Mouse (Mus musculus): ENCODE measurements around the gene Zfp553. TPM values are rescaled to one million over a fixed set of nuclear protein-coding genes. Genes with fewer than 3 reads are reported as not detected.
A peak's percentile ranks its signal among the peaks of the same experiment; 100 is the strongest.

Zfp553 gene
- polyA plus RNA-seq, 1 experiment from 2014 or later = 23.6 TPM

- no peak overlapping the region for H3K4me2 ChIP-seq (ENCODE audit: low read depth, low read length)
- 0 out of 2 replicates have a peak, but pooled peaks cover 5% of the 10 kb centered on the region for H3K4me1 ChIP-seq (ENCODE audit: control insufficient read depth, insufficient read depth, low read length)
- H3K9me3 ChIP-seq (ENCODE audit: control insufficient read depth, low read length) = no peaks in the 10 kb centered on the region
- no peaks in the 10 kb centered on the region for H3K36me3 ChIP-seq (ENCODE audit: control insufficient read depth, insufficient read depth, low read length)
- 84% methylated on average over 6 of the region's 6 CpGs for WGBS
- H3K9ac ChIP-seq (ENCODE audit: low read depth, low read length) = no peak overlapping the region
- H3K27me3 ChIP-seq (replicated peaks; ENCODE audit: control insufficient read depth, insufficient read depth, low read length) = no peaks in the 10 kb centered on the region
- H3K27ac ChIP-seq (ENCODE audit: low read length) = no peak overlapping the region
- no peak for ATAC-seq
- no peak overlapping the region for H3K4me3 ChIP-seq (ENCODE audit: low read length)
These were observed 15.4 kb upstream of the Zfp553 start for GRCm38 (mm10) chr7:127217475-127217874.

GRCm38 (mm10) chr7:127217901-127218642 is 14.8 kb upstream of the Zfp553 start:
- no peak overlapping the region for H3K27ac ChIP-seq (ENCODE audit: low read length)
- no peaks in the 10 kb centered on the region for H3K36me3 ChIP-seq (ENCODE audit: control insufficient read depth, insufficient read depth, low read length)
- no peak overlapping the region for H3K4me2 ChIP-seq (ENCODE audit: low read depth, low read length)
- H3K4me3 ChIP-seq (ENCODE audit: low read length) = no peak overlapping the region
- H3K9ac ChIP-seq (ENCODE audit: low read depth, low read length) = no peak overlapping the region
- H3K4me1 ChIP-seq (ENCODE audit: control insufficient read depth, insufficient read depth, low read length) = 0 out of 2 replicates have a peak, but pooled peaks cover 5% of the 10 kb centered on the region
- no peak for ATAC-seq
- no peaks in the 10 kb centered on the region for H3K27me3 ChIP-seq (replicated peaks; ENCODE audit: control insufficient read depth, insufficient read depth, low read length)
- H3K9me3 ChIP-seq (ENCODE audit: control insufficient read depth, low read length) = no peaks in the 10 kb centered on the region
- 73% methylated on average over 10 of the region's 10 CpGs for WGBS

- WGBS = 83% methylated on average over 4 of the region's 4 CpGs
- H3K36me3 ChIP-seq (ENCODE audit: control insufficient read depth, insufficient read depth, low read length) = no peaks in the 10 kb centered on the region
- H3K4me3 ChIP-seq (ENCODE audit: low read length) = no peak overlapping the region
- ATAC-seq = no peak
- no peak overlapping the region for H3K9ac ChIP-seq (ENCODE audit: low read depth, low read length)
- H3K27me3 ChIP-seq (replicated peaks; ENCODE audit: control insufficient read depth, insufficient read depth, low read length) = no peaks in the 10 kb centered on the region
- H3K4me1 ChIP-seq (ENCODE audit: control insufficient read depth, insufficient read depth, low read length) = 0 out of 2 replicates have a peak, but pooled peaks cover 5% of the 10 kb centered on the region
- no peak overlapping the region for H3K4me2 ChIP-seq (ENCODE audit: low read depth, low read length)
- no peaks in the 10 kb centered on the region for H3K9me3 ChIP-seq (ENCODE audit: control insufficient read depth, low read length)
- H3K27ac ChIP-seq (ENCODE audit: low read length) = no peak overlapping the region
These were observed 14.2 kb upstream of the Zfp553 start for GRCm38 (mm10) chr7:127218670-127219069.

GRCm38 (mm10) chr7:127220440-127220839 is 12.4 kb upstream of the Zfp553 start:
- no peaks in the 10 kb centered on the region for H3K9me3 ChIP-seq (ENCODE audit: control insufficient read depth, low read length)
- no peak overlapping the region for H3K4me2 ChIP-seq (ENCODE audit: low read depth, low read length)
- ATAC-seq = no peak
- no peaks in the 10 kb centered on the region for H3K36me3 ChIP-seq (ENCODE audit: control insufficient read depth, insufficient read depth, low read length)
- no peak overlapping the region for H3K9ac ChIP-seq (ENCODE audit: low read depth, low read length)
- WGBS = 76% methylated on average over 6 of the region's 6 CpGs
- no peaks in the 10 kb centered on the region for H3K27me3 ChIP-seq (replicated peaks; ENCODE audit: control insufficient read depth, insufficient read depth, low read length)
- no peaks in the 10 kb centered on the region for H3K4me1 ChIP-seq (ENCODE audit: control insufficient read depth, insufficient read depth, low read length)
- no peak overlapping the region for H3K4me3 ChIP-seq (ENCODE audit: low read length)
- H3K27ac ChIP-seq (ENCODE audit: low read length) = no peak overlapping the region

- Histone ChIP-seq H3K4me3 (ENCODE audit: low read length) (no peak overlapping the region), H3K9ac (ENCODE audit: low read depth, low read length) (no peak overlapping the region), H3K4me2 (ENCODE audit: low read depth, low read length) (no peak overlapping the region), H3K36me3 (ENCODE audit: control insufficient read depth, insufficient read depth, low read length) (no peaks in the 10 kb centered on the region), H3K27ac (ENCODE audit: low read length) (no peak overlapping the region), H3K9me3 (ENCODE audit: control insufficient read depth, low read length) (no peaks in the 10 kb centered on the region), H3K27me3 (replicated peaks; ENCODE audit: control insufficient read depth, insufficient read depth, low read length) (no peaks in the 10 kb centered on the region), H3K4me1 (ENCODE audit: control insufficient read depth, insufficient read depth, low read length) (no peaks in the 10 kb centered on the region)
- no peak for ATAC-seq
- 93% methylated on average over 3 of the region's 3 CpGs for WGBS
These were observed 9.8 kb upstream of the Zfp553 start for GRCm38 (mm10) chr7:127223106-127223505.

GRCm38 (mm10) chr7:127223515-127224478 is 9.1 kb upstream of the Zfp553 start:
- Histone ChIP-seq H3K27ac (ENCODE audit: low read length) (no peak overlapping the region), H3K4me2 (ENCODE audit: low read depth, low read length) (no peak overlapping the region), H3K4me3 (ENCODE audit: low read length) (no peak overlapping the region), H3K36me3 (ENCODE audit: control insufficient read depth, insufficient read depth, low read length) (no peaks in the 10 kb centered on the region), H3K4me1 (ENCODE audit: control insufficient read depth, insufficient read depth, low read length) (no peaks in the 10 kb centered on the region), H3K9ac (ENCODE audit: low read depth, low read length) (no peak overlapping the region), H3K9me3 (ENCODE audit: control insufficient read depth, low read length) (no peaks in the 10 kb centered on the region), H3K27me3 (replicated peaks; ENCODE audit: control insufficient read depth, insufficient read depth, low read length) (no peaks in the 10 kb centered on the region)
- 69% methylated on average over 6 of the region's 6 CpGs for WGBS
- ATAC-seq = no peak

- Histone ChIP-seq H3K4me3 (ENCODE audit: low read length) (no peak overlapping the region), H3K9me3 (ENCODE audit: control insufficient read depth, low read length) (no peaks in the 10 kb centered on the region), H3K27ac (ENCODE audit: low read length) (no peak overlapping the region), H3K9ac (ENCODE audit: low read depth, low read length) (no peak overlapping the region), H3K36me3 (ENCODE audit: control insufficient read depth, insufficient read depth, low read length) (no peaks in the 10 kb centered on the region), H3K27me3 (replicated peaks; ENCODE audit: control insufficient read depth, insufficient read depth, low read length) (no peaks in the 10 kb centered on the region), H3K4me2 (ENCODE audit: low read depth, low read length) (no peak overlapping the region), H3K4me1 (ENCODE audit: control insufficient read depth, insufficient read depth, low read length) (no peaks in the 10 kb centered on the region)
- no peak for ATAC-seq
- WGBS = 90% methylated on average over 6 of the region's 6 CpGs
These were observed 8.2 kb upstream of the Zfp553 start for GRCm38 (mm10) chr7:127224616-127225015.

- 81% methylated on average over 11 of the region's 11 CpGs for WGBS
- H3K4me3 ChIP-seq (ENCODE audit: low read length) = no peak overlapping the region
- H3K4me2 ChIP-seq (ENCODE audit: low read depth, low read length) = no peak overlapping the region
- no peaks in the 10 kb centered on the region for H3K36me3 ChIP-seq (ENCODE audit: control insufficient read depth, insufficient read depth, low read length)
- peak; percentile 63 for ATAC-seq
- no peaks in the 10 kb centered on the region for H3K4me1 ChIP-seq (ENCODE audit: control insufficient read depth, insufficient read depth, low read length)
- H3K27me3 ChIP-seq (replicated peaks; ENCODE audit: control insufficient read depth, insufficient read depth, low read length) = no peaks in the 10 kb centered on the region
- no peak overlapping the region for H3K27ac ChIP-seq (ENCODE audit: low read length)
- H3K9me3 ChIP-seq (ENCODE audit: control insufficient read depth, low read length) = no peaks in the 10 kb centered on the region
- no peak overlapping the region for H3K9ac ChIP-seq (ENCODE audit: low read depth, low read length)
These were observed 7.5 kb upstream of the Zfp553 start for GRCm38 (mm10) chr7:127225147-127225995.
